Mouse (Mus musculus) MEL (cell line): Measurements from ENCODE around the gene Ets1.

ENCODE experiments used
- CTCF ChIP-seq, 3 experiments: IDR thresholded peaks in 2 of 3; conservative IDR thresholded peaks in 1 of 3; 2 replicates each; pipeline ENCODE4 v1.5.1; 2011 to 2012; ENCODE audit warnings: low read length in 3 of 3, low read depth in 2 of 3, mild to moderate bottlenecking in 2 of 3, improper control_type of control experiment in 1 of 3, inconsistent platforms in 1 of 3, mixed read lengths in 1 of 3, moderate library complexity in 1 of 3; ENCODE audit not compliant: control insufficient read depth in 1 of 3, insufficient read depth in 1 of 3, poor library complexity in 1 of 3, severe bottlenecking in 1 of 3
- E2F4 ChIP-seq: IDR thresholded peaks from 2 replicates; pipeline ENCODE4 v1.6.1; 2011; ENCODE audit warnings: low read depth, low read length, improper control_type of control experiment, borderline replicate concordance
- GATA1 ChIP-seq: IDR thresholded peaks from 2 replicates; pipeline ENCODE4 v1.6.1; 2011; ENCODE audit warnings: low read depth, low read length, improper control_type of control experiment
- MEF2A ChIP-seq: IDR thresholded peaks from 2 replicates; pipeline ENCODE4 v1.6.1; 2014; ENCODE audit warnings: low read depth, mild to moderate bottlenecking, inconsistent platforms, low read length, improper control_type of control experiment; ENCODE audit not compliant: poor library complexity, insufficient replicate concordance, severe bottlenecking; ENCODE audit errors: extremely low read depth
- MXI1 ChIP-seq: IDR thresholded peaks from 2 replicates; pipeline ENCODE4 v1.6.1; 2011; ENCODE audit warnings: mild to moderate bottlenecking, low read depth, low read length, improper control_type of control experiment
- POLR2A ChIP-seq, 2 experiments: IDR thresholded peaks; 2 replicates each; pipeline ENCODE4 v1.6.1; 2011 to 2012; ENCODE audit warnings: low read length in 2 of 2, mild to moderate bottlenecking in 2 of 2, control low read depth in 1 of 2, improper control_type of control experiment in 1 of 2, low read depth in 1 of 2, moderate library complexity in 1 of 2; ENCODE audit not compliant: control insufficient read depth in 1 of 2, insufficient read depth in 1 of 2, poor library complexity in 1 of 2
- SIN3A ChIP-seq: IDR thresholded peaks from 2 replicates; pipeline ENCODE4 v1.6.1; 2012; ENCODE audit warnings: low read length, improper control_type of control experiment, inconsistent platforms
- ZC3H11A ChIP-seq: IDR thresholded peaks from 2 replicates; pipeline ENCODE4 v1.6.1; 2012; ENCODE audit warnings: low read depth, mild to moderate bottlenecking, inconsistent platforms, low read length, improper control_type of control experiment
- ZNF384 ChIP-seq: IDR thresholded peaks from 2 replicates; pipeline ENCODE4 v1.6.1; 2012; ENCODE audit warnings: low read depth, mild to moderate bottlenecking, inconsistent platforms, low read length, improper control_type of control experiment

DNA sequence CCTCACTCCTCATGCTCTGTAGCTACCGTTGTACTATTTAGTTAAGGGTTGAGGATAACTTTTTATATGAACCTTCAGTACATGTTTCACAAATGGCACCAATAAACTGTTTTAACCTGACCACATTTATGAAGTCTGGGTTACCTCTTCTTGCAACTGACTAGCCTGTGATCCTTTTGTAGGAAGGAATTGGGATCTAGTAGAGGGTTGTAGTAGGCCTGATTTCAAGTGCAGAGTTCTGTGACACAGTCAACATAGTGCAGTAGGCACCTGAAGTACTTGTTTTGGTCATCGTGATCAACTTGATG is 65.9 kb downstream of the Ets1 start:
- TF ChIP-seq ZNF384 (no peak), SIN3A (no peak), MEF2A (no peak), CTCF (IDR thresholded peaks at IDR 0.05 in 2 of 3, conservative IDR thresholded peaks at IDR 0.05 in 1 of 3; ENCODE audit: control insufficient read depth in 1 of 3, insufficient read depth in 1 of 3, low read depth in 2 of 3, low read length in 3 of 3, poor library complexity in 1 of 3, severe bottlenecking in 1 of 3) (no peak), GATA1 (no peak), MXI1 (no peak), E2F4 (no peak), POLR2A (IDR thresholded peaks at IDR 0.05; ENCODE audit: control insufficient read depth in 1 of 2, insufficient read depth in 1 of 2, low read depth in 1 of 2, low read length in 2 of 2, poor library complexity in 1 of 2) (no peak), ZC3H11A (no peak)
